Mouse (Mus musculus) forebrain, embryonic 14.5 days (tissue): ENCODE measurements around the gene Sema5b. TPM values are rescaled to one million over a fixed set of nuclear protein-coding genes. Genes with fewer than 3 reads are reported as not detected.

Experiments used
- ATAC-seq: fragments of 200-750 bp; cut with Nextera tagmentation; 2 replicates; pipeline ENCODE4 v1.8.0; 2017; ENCODE audit warnings: mild to moderate bottlenecking, moderate library complexity
- DNase-seq: peaks from one replicate; pipeline ENCODE4 v3.0.0-alpha.2; 2015; ENCODE audit warnings: low spot score
- H3K27ac ChIP-seq: fragments of 300-500 bp; sonication (generic); 2 replicates; pipeline ENCODE4 v1.5.1; 2014; ENCODE audit warnings: low read depth, mild to moderate bottlenecking, control low read depth, low read length, moderate library complexity
- H3K27me3 ChIP-seq: fragments of 300-500 bp; sonication (generic); replicated peaks from 2 replicates; pipeline ENCODE4 v1.6.1; 2014; ENCODE audit warnings: low read length, control low read depth, mixed read lengths; ENCODE audit not compliant: control insufficient read depth, insufficient read depth
- H3K36me3 ChIP-seq: fragments of 300-500 bp; sonication (generic); 2 replicates; pipeline ENCODE4 v1.6.1; 2014; ENCODE audit warnings: low read length, control low read depth; ENCODE audit not compliant: control insufficient read depth, insufficient read depth
- H3K4me1 ChIP-seq: fragments of 300-500 bp; sonication (generic); 2 replicates; pipeline ENCODE4 v1.6.1; 2014; ENCODE audit warnings: antibody characterized with exemption, low read length, control low read depth; ENCODE audit not compliant: control insufficient read depth, insufficient read depth
- H3K4me2 ChIP-seq: fragments of 300-500 bp; sonication (generic); 2 replicates; pipeline ENCODE4 v1.6.1; 2014; ENCODE audit warnings: mild to moderate bottlenecking, control low read depth, low read length
- H3K4me3 ChIP-seq: fragments of 300-500 bp; sonication (generic); 2 replicates; pipeline ENCODE4 v1.5.1; 2014; ENCODE audit warnings: low read depth, low read length, control low read depth
- H3K9ac ChIP-seq: fragments of 300-500 bp; sonication (generic); 2 replicates; pipeline ENCODE4 v1.6.1; 2014; ENCODE audit warnings: mild to moderate bottlenecking, low read length, control low read depth, moderate library complexity
- H3K9me3 ChIP-seq: fragments of 300-500 bp; sonication (generic); replicated peaks from 2 replicates; pipeline ENCODE4 v1.6.1; 2016; ENCODE audit warnings: low read length, control low read depth, mixed read lengths; ENCODE audit not compliant: control insufficient read depth
- WGBS: fragments of 180-500 bp; shearing (Covaris S2); extraction: QIAGEN DNeasy Blood & Tissue Kit; methylation state at CpG from one replicate; pipeline ENCODE4 v1.1.7; 2014; 5-methylcytosine and 5-hydroxymethylcytosine counted together
- polyA plus RNA-seq: library from polyadenylated mRNA; unstranded; fragments of >200 nt; fragmentation: Nextera tagmentation; extraction: Ambion mirVana; gene quantifications from 2 replicates; pipeline ENCODE4 v1.2.1, GENCODE M21; 2014

Gene Sema5b
- polyA plus RNA-seq, 1 experiment from 2014 or later = 10.5 TPM

- Histone ChIP-seq H3K4me3 (no peak overlapping the region), H3K27me3 (no peaks in the 10 kb centered on the region), H3K4me1 (peaks cover 68% of the 10 kb centered on the region), H3K36me3 (no peaks in the 10 kb centered on the region), H3K9ac (peak overlapping the region; percentile 26; the same call in 1 of the 2 replicates), H3K4me2 (no peak overlapping the region), H3K27ac (no peak overlapping the region), H3K9me3 (no peaks in the 10 kb centered on the region)
- ATAC-seq (peak; percentile 18; the same call in 1 of the 2 replicates), DNase-seq (peak; percentile 59)
- 32% methylated on average over 20 of the region's 20 CpGs for WGBS
Measured at GRCm38 (mm10) chr16:35603729-35604522, 63.0 kb downstream of the Sema5b start.

GRCm38 (mm10) chr16:35607250-35607649, 66.3 kb downstream of the Sema5b start:
- Histone ChIP-seq H3K4me3 (no peak overlapping the region), H3K27ac (no peak overlapping the region), H3K36me3 (no peaks in the 10 kb centered on the region), H3K4me1 (peaks cover 59% of the 10 kb centered on the region), H3K9me3 (no peaks in the 10 kb centered on the region), H3K27me3 (no peaks in the 10 kb centered on the region), H3K9ac (no peak overlapping the region), H3K4me2 (no peak overlapping the region)
- WGBS = 51% methylated on average over 3 of the region's 3 CpGs
- DNase-seq = no peak
- no peak for ATAC-seq

- Histone ChIP-seq H3K4me3 (no peak overlapping the region), H3K36me3 (no peaks in the 10 kb centered on the region), H3K9me3 (no peaks in the 10 kb centered on the region), H3K27ac (no peak overlapping the region; the same call in 1 of the 2 replicates), H3K27me3 (no peaks in the 10 kb centered on the region), H3K4me1 (peaks cover 56% of the 10 kb centered on the region), H3K4me2 (no peak overlapping the region), H3K9ac (no peak overlapping the region)
- ATAC-seq (peak; percentile 58), DNase-seq (peak; percentile 77)
- 14% methylated on average over 3 of the region's 3 CpGs for WGBS
Measured at GRCm38 (mm10) chr16:35608244-35608643, 67.3 kb downstream of the Sema5b start.

- no peaks in the 10 kb centered on the region for H3K27me3 ChIP-seq
- DNase-seq = no peak
- H3K27ac ChIP-seq = no peak overlapping the region; the same call in 1 of the 2 replicates
- H3K4me3 ChIP-seq = no peak overlapping the region
- no peaks in the 10 kb centered on the region for H3K9me3 ChIP-seq
- ATAC-seq = no peak
- no peak overlapping the region for H3K9ac ChIP-seq
- 72% methylated on average over 6 of the region's 6 CpGs for WGBS
- no peaks in the 10 kb centered on the region for H3K36me3 ChIP-seq
- no peak overlapping the region for H3K4me2 ChIP-seq
- peaks cover 56% of the 10 kb centered on the region for H3K4me1 ChIP-seq
Measured at GRCm38 (mm10) chr16:35609561-35609960, 68.6 kb downstream of the Sema5b start.

GRCm38 (mm10) chr16:35613851-35614804, 73.2 kb downstream of the Sema5b start:
- H3K27ac ChIP-seq = peak overlapping the region; percentile 59
- peak overlapping the region; percentile 48; the same call in 1 of the 2 replicates for H3K9ac ChIP-seq
- ATAC-seq (peak; percentile 74), DNase-seq (peak; percentile 87)
- H3K4me1 ChIP-seq = peaks cover 41% of the 10 kb centered on the region
- H3K9me3 ChIP-seq = no peaks in the 10 kb centered on the region
- no peak overlapping the region for H3K4me3 ChIP-seq
- peak overlapping the region; percentile 19 for H3K4me2 ChIP-seq
- H3K36me3 ChIP-seq = no peaks in the 10 kb centered on the region
- no peaks in the 10 kb centered on the region for H3K27me3 ChIP-seq
- 11% methylated on average over 17 of the region's 17 CpGs for WGBS

GRCm38 (mm10) chr16:35617732-35618131, 76.8 kb downstream of the Sema5b start:
- Histone ChIP-seq H3K4me1 (peaks cover 19% of the 10 kb centered on the region), H3K27ac (no peak overlapping the region), H3K9ac (no peak overlapping the region), H3K4me3 (no peak overlapping the region), H3K9me3 (no peaks in the 10 kb centered on the region), H3K36me3 (0 out of 2 replicates have a peak, but pooled peaks cover 3% of the 10 kb centered on the region), H3K27me3 (no peaks in the 10 kb centered on the region), H3K4me2 (no peak overlapping the region)
- 91% methylated on average over 4 of the region's 4 CpGs for WGBS
- ATAC-seq (no peak), DNase-seq (no peak)

- no peak for DNase-seq
- 92% methylated on average over 2 of the region's 2 CpGs for WGBS
- peaks cover 22% of the 10 kb centered on the region for H3K4me1 ChIP-seq
- no peaks in the 10 kb centered on the region for H3K27me3 ChIP-seq
- no peak overlapping the region for H3K4me2 ChIP-seq
- ATAC-seq = no peak
- H3K9me3 ChIP-seq = no peaks in the 10 kb centered on the region
- H3K27ac ChIP-seq = no peak overlapping the region
- 0 out of 2 replicates have a peak, but pooled peaks cover 6% of the 10 kb centered on the region for H3K36me3 ChIP-seq
- no peak overlapping the region for H3K4me3 ChIP-seq
- no peak overlapping the region for H3K9ac ChIP-seq
Measured at GRCm38 (mm10) chr16:35623026-35623425, 82.1 kb downstream of the Sema5b start.

- no peak overlapping the region for H3K4me2 ChIP-seq
- peak overlapping the region; percentile 69; the same call in 1 of the 2 replicates for H3K27ac ChIP-seq
- no peak for ATAC-seq
- 17% methylated on average over 7 of the region's 7 CpGs for WGBS
- no peak for DNase-seq
- no peak overlapping the region for H3K9ac ChIP-seq
- no peak overlapping the region for H3K4me3 ChIP-seq
- no peaks in the 10 kb centered on the region for H3K9me3 ChIP-seq
- H3K4me1 ChIP-seq = peaks cover 22% of the 10 kb centered on the region
- H3K36me3 ChIP-seq = peaks cover 12% of the 10 kb centered on the region
- H3K27me3 ChIP-seq = no peaks in the 10 kb centered on the region
Measured at GRCm38 (mm10) chr16:35623986-35624385, 83.0 kb downstream of the Sema5b start.
